Mouse (Mus musculus) heart, postnatal 0 days (tissue): ENCODE results near the gene Hist1h3c. TPM values are rescaled to one million over a fixed set of nuclear protein-coding genes. Genes with fewer than 3 reads are reported as not detected.

Experiments used
- ATAC-seq: fragments of 200-750 bp; cut with Nextera tagmentation; 2 replicates; pipeline ENCODE4 v1.8.0; 2017; ENCODE audit warnings: low read depth, moderate number of reproducible peaks, moderate library complexity; ENCODE audit not compliant: insufficient read depth
- DNase-seq: peaks from one replicate; pipeline ENCODE4 v3.0.0-alpha.2; 2016; ENCODE audit warnings: low spot score
- H3K27ac ChIP-seq: fragments of 300-500 bp; sonication (generic); 2 replicates; pipeline ENCODE4 v1.5.1; 2014; ENCODE audit warnings: low read depth, mild to moderate bottlenecking
- H3K27me3 ChIP-seq: fragments of 300-500 bp; sonication (generic); 2 replicates; pipeline ENCODE4 v1.6.1; 2014; ENCODE audit warnings: low read length, mixed read lengths; ENCODE audit not compliant: control insufficient read depth, insufficient read depth
- H3K36me3 ChIP-seq: fragments of 300-500 bp; sonication (generic); replicated peaks from 2 replicates; pipeline ENCODE4 v1.6.1; 2014; ENCODE audit warnings: low read length, mixed read lengths; ENCODE audit not compliant: control insufficient read depth, insufficient read depth
- H3K4me1 ChIP-seq: fragments of 300-500 bp; sonication (generic); 2 replicates; pipeline ENCODE4 v1.6.1; 2014; ENCODE audit warnings: antibody characterized with exemption; ENCODE audit not compliant: control insufficient read depth, insufficient read depth
- H3K4me2 ChIP-seq: fragments of 300-500 bp; sonication (generic); 2 replicates; pipeline ENCODE4 v1.6.1; 2014; ENCODE audit warnings: low read depth, mild to moderate bottlenecking, low read length, moderate library complexity
- H3K4me3 ChIP-seq: fragments of 300-500 bp; sonication (generic); 2 replicates; pipeline ENCODE4 v1.5.1; 2014; ENCODE audit warnings: low read depth, low read length
- H3K9ac ChIP-seq: fragments of 300-500 bp; sonication (generic); replicated peaks from 2 replicates; pipeline ENCODE4 v1.6.1; 2014; ENCODE audit warnings: low read depth, low read length, mixed read lengths
- H3K9me3 ChIP-seq: fragments of 300-500 bp; sonication (generic); replicated peaks from 2 replicates; pipeline ENCODE4 v1.6.1; 2016; ENCODE audit warnings: low read length; ENCODE audit not compliant: control insufficient read depth
- CTCF ChIP-seq: IDR thresholded peaks from 2 replicates; pipeline ENCODE4 v1.5.1; 2016; ENCODE audit warnings: antibody characterized with exemption, control low read depth, low read depth
- EP300 ChIP-seq: IDR thresholded peaks from 2 replicates; pipeline ENCODE4 v1.6.1; 2016; ENCODE audit warnings: antibody characterized with exemption, low read depth
- WGBS: fragments of 180-500 bp; shearing (Covaris S2); extraction: QIAGEN DNeasy Blood & Tissue Kit; methylation state at CpG from one replicate; pipeline ENCODE4 v1.1.7; 2014; 5-methylcytosine and 5-hydroxymethylcytosine counted together
- microRNA-seq: library from miRNA; unstranded; fragments of <30 nt; microRNA quantifications from one replicate; pipeline ENCODE4, GENCODE M21; 2016
- polyA plus RNA-seq: library from polyadenylated mRNA; unstranded; fragments of >200 nt; fragmentation: Nextera tagmentation; extraction: Ambion mirVana; gene quantifications from 2 replicates; pipeline ENCODE4 v1.2.1, GENCODE M21; 2015
- total RNA-seq: library from RNA; depleted of rRNA; stranded (reverse); fragments of >200 nt; gene quantifications from 2 replicates; pipeline ENCODE4 v1.2.3, GENCODE M21; 2014; ENCODE audit warnings: low replicate concordance; rRNA removed

Gene Hist1h3c
- total and polyA plus RNA-seq, 2 experiments from 2014 or later: 1.3 to 1,907 TPM

- Histone ChIP-seq H3K27me3 (no peaks in the 10 kb centered on the region), H3K36me3 (no peaks in the 10 kb centered on the region), H3K9me3 (no peaks in the 10 kb centered on the region), H3K4me1 (0 out of 2 replicates have a peak, but pooled peaks cover 6% of the 10 kb centered on the region), H3K4me2 (peak within 1 kb of the TSS; percentile 14; the same call in 1 of the 2 replicates), H3K27ac (no peak within 1 kb of the TSS), H3K4me3 (no peak within 1 kb of the TSS), H3K9ac (no peak within 1 kb of the TSS)
- TF ChIP-seq EP300 (no peak), CTCF (no peak)
- ATAC-seq: no peak
- no peak for DNase-seq
- 38% methylated on average over 12 of the region's 13 CpGs for WGBS
Measured at GRCm38 (mm10) chr13:23695514-23695913, 49.9 kb downstream of the Hist1h3c start, which contains the start of gene Hist1h1t. Hist1h1t (plus strand) TSS chr13:23695814.

Small RNA genes within 50 kb of the gene (microRNA-seq; reads per million reads assigned to microRNA genes)
- gene Gm44314 (not detected), gene Gm44484 (not detected)

Other genes with a start within 250 kb of the Hist1h3c start
Only the 30 nearest of the 37 such genes appear.
- 61.7 and 66.1 TPM in 2 replicates for gene Hist1h1d, start 192.3 kb downstream of the Hist1h3c start, total RNA-seq
- gene Hist1h1d, start 192.3 kb downstream of the Hist1h3c start, polyA plus RNA-seq: 0.16 and 0.20 TPM in 2 replicates
- gene Hist1h3e, start 183.2 kb downstream of the Hist1h3c start, total RNA-seq: 625 and 977 TPM in 2 replicates
- 0.70 and 0.97 TPM in 2 replicates for gene Hist1h3e, start 183.2 kb downstream of the Hist1h3c start, polyA plus RNA-seq
- 171 and 312 TPM in 2 replicates for gene Hist1h2ae, start 174.4 kb downstream of the Hist1h3c start, total RNA-seq
- 12.1 and 14.3 TPM in 2 replicates for gene Hist1h2ae, start 174.4 kb downstream of the Hist1h3c start, polyA plus RNA-seq
- gene Hist1h2bg, start 174.2 kb downstream of the Hist1h3c start, total RNA-seq: 1,110 and 1,666 TPM in 2 replicates
- gene Hist1h2bg, start 174.2 kb downstream of the Hist1h3c start, polyA plus RNA-seq: 2.5 and 4.3 TPM in 2 replicates
- 603 and 951 TPM in 2 replicates for gene Hist1h2bf, start 171.4 kb downstream of the Hist1h3c start, total RNA-seq
- 1.3 and 1.6 TPM in 2 replicates for gene Hist1h2bf, start 171.4 kb downstream of the Hist1h3c start, polyA plus RNA-seq
- gene Hist1h2ad, start 171.2 kb downstream of the Hist1h3c start, total RNA-seq: 568 and 769 TPM in 2 replicates
- 0.27 and 1.8 TPM in 2 replicates for gene Hist1h2ad, start 171.2 kb downstream of the Hist1h3c start, polyA plus RNA-seq
- gene Hist1h3d, start 169.8 kb downstream of the Hist1h3c start, total RNA-seq: 116 and 155 TPM in 2 replicates
- 1.2 and 1.8 TPM in 2 replicates for gene Hist1h3d, start 169.8 kb downstream of the Hist1h3c start, polyA plus RNA-seq
- 1,649 and 2,136 TPM in 2 replicates for gene Hist1h4d, start 164.0 kb downstream of the Hist1h3c start, total RNA-seq
- 18.8 and 21.2 TPM in 2 replicates for gene Hist1h4d, start 164.0 kb downstream of the Hist1h3c start, polyA plus RNA-seq
- gene Hist1h2be, start 124.5 kb downstream of the Hist1h3c start, total RNA-seq: 253 and 309 TPM in 2 replicates
- gene Hist1h2be, start 124.5 kb downstream of the Hist1h3c start, polyA plus RNA-seq: 0.82 and 1.2 TPM in 2 replicates
- gene Hist1h1e, start 123.0 kb downstream of the Hist1h3c start, total RNA-seq: 271 and 391 TPM in 2 replicates
- 5.6 and 6.7 TPM in 2 replicates for gene Hist1h1e, start 123.0 kb downstream of the Hist1h3c start, polyA plus RNA-seq
- 62.8 and 88.1 TPM in 2 replicates for gene Hist1h2ac, start 61.7 kb downstream of the Hist1h3c start, total RNA-seq
- 0.45 and 0.49 TPM in 2 replicates for gene Hist1h2ac, start 61.7 kb downstream of the Hist1h3c start, polyA plus RNA-seq
- gene Hist1h2bc, start 61.4 kb downstream of the Hist1h3c start, total RNA-seq: 253 and 309 TPM in 2 replicates
- 94.4 and 115 TPM in 2 replicates for gene Hist1h2bc, start 61.4 kb downstream of the Hist1h3c start, polyA plus RNA-seq
- gene Hist1h1t, start 49.8 kb downstream of the Hist1h3c start, total RNA-seq: 0.23 and 2.0 TPM in 2 replicates
- gene Hist1h1t, start 49.8 kb downstream of the Hist1h3c start, polyA plus RNA-seq: not detected in 2 replicates
- gene Hist1h4c, start 47.1 kb downstream of the Hist1h3c start, total RNA-seq: 1,145 and 1,607 TPM in 2 replicates
- gene Hist1h4c, start 47.1 kb downstream of the Hist1h3c start, polyA plus RNA-seq: 1.5 and 1.7 TPM in 2 replicates
- gene Hfe, start 34.7 kb downstream of the Hist1h3c start, total RNA-seq: 21.4 and 25.9 TPM in 2 replicates
- 18.0 and 22.3 TPM in 2 replicates for gene Hfe, start 34.7 kb downstream of the Hist1h3c start, polyA plus RNA-seq
- 770 and 1,043 TPM in 2 replicates for gene Hist1h1c, start 6.8 kb downstream of the Hist1h3c start, total RNA-seq
- gene Hist1h1c, start 6.8 kb downstream of the Hist1h3c start, polyA plus RNA-seq: 73.4 and 101 TPM in 2 replicates
- 1,542 and 1,547 TPM in 2 replicates for gene Hist1h2bb, start 1.1 kb upstream of the Hist1h3c start, total RNA-seq
- gene Hist1h2bb, start 1.1 kb upstream of the Hist1h3c start, polyA plus RNA-seq: 0.59 and 0.78 TPM in 2 replicates
- gene Hist1h2ab, start 5.5 kb upstream of the Hist1h3c start, total RNA-seq: 667 and 733 TPM in 2 replicates
- 5.6 and 7.6 TPM in 2 replicates for gene Hist1h2ab, start 5.5 kb upstream of the Hist1h3c start, polyA plus RNA-seq
- gene Hist1h3b, start 6.7 kb upstream of the Hist1h3c start, total RNA-seq: 800 and 1,239 TPM in 2 replicates
- 3.2 and 3.3 TPM in 2 replicates for gene Hist1h3b, start 6.7 kb upstream of the Hist1h3c start, polyA plus RNA-seq
- 252 and 267 TPM in 2 replicates for gene Hist1h4b, start 11.4 kb upstream of the Hist1h3c start, total RNA-seq
- 0.46 and 0.60 TPM in 2 replicates for gene Hist1h4b, start 11.4 kb upstream of the Hist1h3c start, polyA plus RNA-seq
- 794 and 986 TPM in 2 replicates for gene Hist1h4a, start 15.6 kb upstream of the Hist1h3c start, total RNA-seq
- gene Hist1h4a, start 15.6 kb upstream of the Hist1h3c start, polyA plus RNA-seq: 0.49 and 0.82 TPM in 2 replicates
- 1,794 and 2,478 TPM in 2 replicates for gene Hist1h3a, start 16.8 kb upstream of the Hist1h3c start, total RNA-seq
- gene Hist1h3a, start 16.8 kb upstream of the Hist1h3c start, polyA plus RNA-seq: 1.4 and 1.7 TPM in 2 replicates
- 261 and 272 TPM in 2 replicates for gene Hist1h1a, start 18.1 kb upstream of the Hist1h3c start, total RNA-seq
- 0.81 and 0.82 TPM in 2 replicates for gene Hist1h1a, start 18.1 kb upstream of the Hist1h3c start, polyA plus RNA-seq
- not detected in 2 replicates for gene Trim38, start 24.3 kb upstream of the Hist1h3c start, total RNA-seq
- 0.08 and 0.10 TPM in 2 replicates for gene Trim38, start 24.3 kb upstream of the Hist1h3c start, polyA plus RNA-seq
- not detected in 2 replicates for gene Slc17a2, start 61.4 kb upstream of the Hist1h3c start, total RNA-seq
- gene Slc17a2, start 61.4 kb upstream of the Hist1h3c start, polyA plus RNA-seq: not detected in 2 replicates
- 0.08 TPM in 1 of 2 replicates, not detected in the other for gene Slc17a3, start 93.8 kb upstream of the Hist1h3c start, total RNA-seq
- gene Slc17a3, start 93.8 kb upstream of the Hist1h3c start, polyA plus RNA-seq: not detected in 2 replicates
- gene Slc17a1, start 122.1 kb upstream of the Hist1h3c start, total RNA-seq: not detected in 2 replicates
- gene Slc17a1, start 122.1 kb upstream of the Hist1h3c start, polyA plus RNA-seq: not detected in 2 replicates
- not detected in 2 replicates for gene Slc17a4, start 169.4 kb upstream of the Hist1h3c start, total RNA-seq
- not detected in 2 replicates for gene Slc17a4, start 169.4 kb upstream of the Hist1h3c start, polyA plus RNA-seq
- gene Hist1h2ba, start 188.6 kb upstream of the Hist1h3c start, total RNA-seq: not detected in 2 replicates
- gene Hist1h2ba, start 188.6 kb upstream of the Hist1h3c start, polyA plus RNA-seq: not detected in 2 replicates
- gene Hist1h2aa, start 188.9 kb upstream of the Hist1h3c start, total RNA-seq: not detected in 2 replicates
- not detected in 2 replicates for gene Hist1h2aa, start 188.9 kb upstream of the Hist1h3c start, polyA plus RNA-seq